Mouse (Mus musculus) adrenal gland, postnatal 36 days (tissue): ENCODE results near the gene Scamp1. TPM values are rescaled to one million over a fixed set of nuclear protein-coding genes. Genes with fewer than 3 reads are reported as not detected.
"Not testable (repeated sequence)": the region's sequence is repeated elsewhere in the genome, so short reads cannot be mapped to it uniquely, and the experiment has no call there.

Experiments used
- DNase-seq, 2 experiments: peaks; one replicate each; pipeline ENCODE4 v3.0.0; 2021; ENCODE audit warnings: mixed read lengths in 1 of 2
- long read RNA-seq, 2 experiments: library from polyadenylated mRNA; stranded (forward); transcript quantifications; one replicate each; pipeline ENCODE4 v2.0.0; 2021; ENCODE audit warnings: borderline sequencing depth in 2 of 2
- total RNA-seq, 2 experiments: library from RNA; stranded (reverse); gene quantifications; 2 replicates each; pipeline ENCODE4 v1.2.3; 2021

Scamp1 gene
- total RNA-seq = 10 to 100 TPM; 58.1 to 71.6 TPM
- long read RNA-seq, experiment 1, full-length matches to known transcripts = 38 of 49 reads
- long read RNA-seq, experiment 1, partial matches to known transcripts = 2 of 49 reads
- long read RNA-seq, experiment 1, other reads (novel, unspliced or antisense) = 9 of 49 reads
- long read RNA-seq, experiment 2, full-length matches to known transcripts = 15 of 16 reads
- long read RNA-seq, experiment 2, partial matches to known transcripts = 0 of 16 reads
- long read RNA-seq, experiment 2, other reads (novel, unspliced or antisense) = 1 of 16 reads

DNA sequence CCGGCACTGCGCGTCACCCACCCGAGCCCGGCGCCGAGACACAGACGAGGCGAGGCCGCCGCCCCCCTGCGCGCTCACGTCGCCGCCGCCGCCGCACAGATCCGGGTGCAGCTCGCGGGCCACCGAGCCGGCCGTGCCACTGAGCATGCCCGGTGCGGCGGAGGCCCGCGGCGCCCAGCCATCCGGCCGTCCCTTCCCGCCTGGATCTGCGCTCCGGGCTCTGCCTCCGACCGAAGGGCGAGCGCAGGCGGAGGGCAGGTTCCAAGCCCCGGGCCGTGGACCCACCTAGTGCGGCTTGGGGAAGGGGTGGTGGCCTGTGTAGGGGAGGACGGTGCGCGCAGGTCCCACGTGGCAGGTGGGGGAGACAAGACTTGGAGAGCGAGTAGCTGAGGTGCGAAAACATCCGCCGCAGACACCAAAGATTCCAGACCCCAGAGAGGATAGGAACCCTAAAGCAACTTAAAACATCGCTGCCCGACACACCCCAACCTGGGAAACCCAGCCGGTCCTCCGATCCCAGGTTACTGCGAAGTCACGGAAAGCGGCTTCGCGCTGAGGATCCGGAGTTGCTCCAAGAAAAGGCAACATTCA is at the start of gene Scamp1:
Scamp1 (minus strand) TSS at position 577 of the 591 bp plus-strand sequence.
- DNase-seq = peak; percentile 94 to 95

- DNase-seq = no peak
These were observed 44.8 kb upstream of the Scamp1 start for GRCm38 (mm10) chr13:94330392-94330979.

- not testable (repeated sequence) for DNase-seq
These were observed 43.3 kb upstream of the Scamp1 start for GRCm38 (mm10) chr13:94329005-94329404.

DNA sequence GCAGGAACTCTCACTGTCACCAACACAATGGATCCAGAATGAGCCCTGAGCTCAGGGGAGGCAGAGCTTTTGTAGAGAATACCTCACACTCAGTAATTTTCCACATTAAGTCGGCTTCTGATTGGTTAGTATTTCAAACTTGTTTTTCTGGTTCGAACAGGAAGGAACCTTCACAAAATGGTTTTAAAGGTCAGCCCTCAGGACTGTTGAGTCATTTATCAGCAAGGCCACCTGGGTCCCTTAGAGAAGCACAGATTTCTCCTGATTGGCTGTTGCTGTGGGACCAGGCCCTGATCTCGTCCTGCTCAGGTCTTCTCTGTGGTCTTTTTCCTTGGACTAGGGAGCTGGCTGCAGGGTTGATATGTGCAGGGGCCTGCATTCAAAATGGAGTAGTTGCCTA is 42.4 kb upstream of the Scamp1 start:
- DNase-seq = peak; percentile 65 to 67

- DNase-seq = no peak
These were observed 36.8 kb upstream of the Scamp1 start for GRCm38 (mm10) chr13:94322475-94322874.

- no peak for DNase-seq
These were observed 35.6 kb upstream of the Scamp1 start for GRCm38 (mm10) chr13:94321094-94321792.

- DNase-seq = no peak
These were observed 31.4 kb upstream of the Scamp1 start for GRCm38 (mm10) chr13:94316975-94317511.

DNA sequence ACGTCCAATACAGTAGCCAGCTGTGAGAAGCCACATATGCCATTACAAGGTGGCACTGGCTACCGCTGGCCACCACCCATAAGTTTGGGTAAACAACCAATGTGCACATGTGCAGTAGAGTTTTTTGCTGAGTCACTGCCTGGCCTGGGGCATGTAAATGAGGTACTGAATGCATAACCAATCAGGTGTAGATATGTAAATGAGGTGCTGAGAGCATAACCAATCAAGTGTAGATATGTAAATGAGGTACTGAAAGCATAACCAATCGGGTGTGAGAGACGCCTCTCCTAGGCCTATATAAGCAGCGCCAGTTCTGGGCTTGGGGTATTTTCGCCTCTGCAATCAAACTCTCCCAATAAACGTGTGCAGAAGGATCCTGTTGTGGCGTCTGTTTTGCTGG is 27.2 kb upstream of the Scamp1 start:
- DNase-seq = not testable (repeated sequence)

DNA sequence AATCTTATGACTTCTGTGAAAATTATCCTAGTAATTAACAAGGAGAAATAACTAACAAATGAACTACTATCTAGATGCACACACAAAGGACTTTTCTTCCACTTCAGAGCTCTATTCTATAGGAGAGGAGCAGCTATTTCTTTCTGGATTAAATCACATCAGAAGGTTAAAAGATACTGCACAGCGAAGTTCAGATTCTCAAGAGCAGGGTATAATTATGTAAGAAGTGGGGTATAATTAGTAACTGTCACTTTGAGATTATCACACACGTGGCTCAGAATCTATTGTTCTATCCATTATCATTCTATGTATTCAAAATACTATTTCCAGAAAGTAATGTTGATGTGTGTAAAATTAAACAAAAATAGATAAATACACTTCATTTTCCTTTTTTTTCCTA is 22.6 kb upstream of the Scamp1 start:
- no peak for DNase-seq

DNA sequence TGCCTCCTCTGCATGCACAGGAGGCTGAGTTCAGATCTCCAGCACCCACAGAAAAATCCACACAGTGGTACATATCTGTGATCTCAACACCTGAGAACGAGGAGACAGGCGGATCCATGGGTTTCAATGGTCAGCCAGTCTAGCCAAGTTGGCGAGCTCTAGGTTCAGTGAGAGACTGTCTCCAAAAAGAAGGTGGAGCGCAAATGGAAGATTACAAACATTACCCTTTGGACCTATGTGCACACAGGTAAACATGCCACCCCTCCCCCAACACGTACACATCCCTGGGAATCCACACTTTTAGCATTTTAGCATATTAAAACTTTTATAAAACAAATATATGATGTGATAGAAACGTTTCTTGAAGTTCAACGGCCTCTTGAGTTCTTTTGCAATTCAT is 21.9 kb upstream of the Scamp1 start:
- DNase-seq = no peak

DNA sequence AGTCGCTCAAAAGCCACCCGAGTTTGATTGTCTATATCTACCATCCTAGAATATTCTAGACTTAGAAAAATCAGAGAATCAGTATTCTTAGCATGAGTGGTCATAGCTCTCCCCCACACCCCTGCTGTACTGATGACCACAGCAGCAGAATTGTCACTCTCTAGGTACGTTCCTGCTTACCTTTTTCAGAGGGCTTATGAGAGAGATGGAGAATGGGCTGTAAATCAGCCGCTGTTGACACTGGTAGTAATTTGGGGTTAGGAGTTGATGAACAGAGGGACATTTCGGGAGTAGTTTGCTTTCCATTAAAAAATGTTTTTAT is 21.3 kb upstream of the Scamp1 start:
- no peak for DNase-seq

GRCm38 (mm10) chr13:94306277-94306967 is 20.8 kb upstream of the Scamp1 start:
- peak; percentile 50 to 72 for DNase-seq

GRCm38 (mm10) chr13:94300946-94301538 is 15.4 kb upstream of the Scamp1 start:
- no peak for DNase-seq

- DNase-seq = no peak
These were observed 14.6 kb upstream of the Scamp1 start for GRCm38 (mm10) chr13:94300232-94300631.

DNA sequence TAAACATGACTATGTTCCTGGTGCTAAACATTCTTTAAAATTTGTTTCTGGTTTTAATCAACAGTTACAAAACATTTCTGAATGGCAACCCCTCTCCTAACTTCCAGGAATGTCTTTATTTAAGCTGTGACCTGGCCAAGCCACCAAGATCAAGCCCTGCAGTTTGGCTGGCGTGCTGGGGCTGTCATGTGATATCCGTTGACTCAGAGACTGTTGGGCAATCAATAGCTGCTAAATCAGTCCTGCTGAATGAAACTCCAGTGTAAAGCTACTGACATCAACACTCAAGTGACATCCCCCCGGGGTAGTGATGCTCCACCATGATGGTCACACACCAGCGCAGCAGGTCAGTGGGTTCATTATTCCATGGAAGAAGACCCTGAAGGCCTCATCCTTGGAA is 12.7 kb upstream of the Scamp1 start:
- DNase-seq = peak; percentile 77 to 81

DNA sequence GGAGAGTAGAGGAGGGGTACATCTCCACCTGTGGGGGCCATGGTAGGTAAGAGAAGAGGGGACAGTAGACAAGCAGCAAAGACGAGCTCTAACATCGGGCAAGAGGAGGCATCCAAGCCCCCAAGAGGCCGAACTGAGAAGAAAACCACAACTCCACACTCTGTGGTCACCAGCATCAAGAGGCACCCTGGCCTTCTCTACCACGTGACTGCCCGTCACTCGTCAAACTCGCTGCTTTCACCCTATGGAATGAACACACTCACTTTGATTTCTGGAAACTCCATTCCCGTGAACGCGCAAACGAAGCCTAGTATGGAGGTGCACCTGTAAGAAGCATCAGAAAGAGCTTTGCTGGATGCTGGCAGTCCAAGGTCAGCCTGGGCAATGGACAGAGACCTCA is 10.7 kb upstream of the Scamp1 start:
- no peak for DNase-seq

GRCm38 (mm10) chr13:94295922-94296321 is 10.3 kb upstream of the Scamp1 start:
- no peak for DNase-seq

DNA sequence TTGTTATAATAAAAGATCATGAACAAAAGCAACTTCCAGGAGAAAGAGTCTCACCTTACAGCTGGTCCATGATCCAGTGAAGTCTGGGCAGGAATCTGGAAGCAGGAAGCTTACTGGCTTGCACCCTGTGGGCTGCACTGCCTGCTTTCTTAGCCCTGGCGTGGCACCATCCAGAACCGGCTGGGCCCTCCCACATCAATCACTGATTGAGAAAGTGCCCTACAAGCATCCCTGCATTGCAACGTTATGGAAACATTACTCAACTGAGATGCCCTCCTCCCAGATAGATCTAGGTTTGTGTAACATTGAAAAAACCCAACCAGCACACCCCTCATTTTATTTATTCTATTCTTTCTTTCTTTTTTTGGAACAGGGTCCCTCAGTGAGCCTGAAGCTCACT is 9.2 kb upstream of the Scamp1 start:
- DNase-seq = no peak

- DNase-seq = no peak
These were observed 8.3 kb upstream of the Scamp1 start for GRCm38 (mm10) chr13:94293911-94294310.

- DNase-seq = no peak
These were observed 538 bp upstream of the Scamp1 start for GRCm38 (mm10) chr13:94286195-94286594.

DNA sequence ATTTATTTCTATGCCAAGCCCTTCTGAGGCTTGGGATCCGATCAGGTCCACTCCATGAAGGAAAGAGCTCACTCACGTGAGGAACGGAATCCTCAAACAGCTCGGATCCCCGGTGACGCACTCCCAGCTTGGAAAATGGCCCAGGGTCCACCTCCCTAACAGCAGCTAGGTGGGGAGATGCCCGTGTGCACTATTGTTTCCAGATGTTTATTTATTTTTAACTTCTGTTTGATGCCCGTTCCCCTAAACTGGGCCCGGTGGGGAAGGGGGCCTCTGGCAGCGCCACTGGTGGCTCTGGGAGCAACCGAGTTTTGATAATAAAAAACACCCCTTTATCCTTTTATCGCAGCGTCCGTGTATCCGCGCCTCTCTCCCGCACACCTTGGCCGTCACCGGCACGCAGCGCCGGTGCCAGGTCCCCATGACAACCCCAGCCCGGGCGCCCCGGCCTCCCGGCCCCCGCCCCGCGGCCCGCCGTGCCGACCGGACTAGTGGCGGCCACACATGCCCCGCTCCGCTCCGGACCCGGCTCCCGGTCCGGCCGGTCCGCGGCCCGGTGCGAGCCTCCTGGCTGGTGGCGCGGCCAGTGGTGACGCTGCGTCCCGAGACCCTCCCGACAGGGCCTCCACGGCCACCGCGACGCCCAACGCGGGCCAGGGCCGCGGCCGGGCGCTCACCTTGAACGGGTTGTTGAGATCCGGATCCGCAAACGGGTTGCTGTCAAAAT is 951 bp downstream of the Scamp1 start:
- DNase-seq = peak; percentile 68 to 73
